Mouse (Mus musculus) retina, adult 2 months (tissue): ENCODE measurements around the gene Ppp2r1a.

ENCODE experiments used
- DNase-seq: peaks from one replicate; pipeline ENCODE4 v3.0.0-alpha.2; 2012; ENCODE audit warnings: low read depth, low spot score

The Ppp2r1a gene

GRCm38 (mm10) chr17:20944985-20945891, at the start of gene Ppp2r1a:
Gene Ppp2r1a, plus strand, starts transcription at chr17:20945311.
- peak; percentile 100 for DNase-seq

GRCm38 (mm10) chr17:20904991-20905390, 40.1 kb upstream of the Ppp2r1a start, which contains the start of gene Vmn1r231:
Gene Vmn1r231, minus strand, starts transcription at chr17:20905091.
- no peak for DNase-seq

- DNase-seq = no peak
Measured at GRCm38 (mm10) chr17:20919614-20920013, 25.5 kb upstream of the Ppp2r1a start, which contains the start of gene Vmn1r232. Gene Vmn1r232, minus strand, starts transcription at chr17:20919714.

GRCm38 (mm10) chr17:20944226-20944625, 885 bp upstream of the Ppp2r1a start:
- no peak for DNase-seq

- no peak for DNase-seq
Measured at GRCm38 (mm10) chr17:20946026-20946565, 985 bp downstream of the Ppp2r1a start.

- no peak for DNase-seq
Measured at GRCm38 (mm10) chr17:20946636-20947035, 1.5 kb downstream of the Ppp2r1a start.

GRCm38 (mm10) chr17:20960386-20960785, 15.3 kb downstream of the Ppp2r1a start:
- no peak for DNase-seq

GRCm38 (mm10) chr17:20965421-20965820, 20.3 kb downstream of the Ppp2r1a start:
- DNase-seq = no peak

GRCm38 (mm10) chr17:20966681-20967080, 21.6 kb downstream of the Ppp2r1a start:
- no peak for DNase-seq

GRCm38 (mm10) chr17:20993716-20994115, 48.6 kb downstream of the Ppp2r1a start:
- no peak for DNase-seq

GRCm38 (mm10) chr17:20996364-20996763, 51.3 kb downstream of the Ppp2r1a start, which contains the start of gene Vmn1r233:
Gene Vmn1r233, minus strand, starts transcription at chr17:20996464.
- no peak for DNase-seq

GRCm38 (mm10) chr17:21008382-21009331, 63.5 kb downstream of the Ppp2r1a start, which contains the start of gene Zfp160:
Gene Zfp160, plus strand, starts transcription at chr17:21008903.
- peak; percentile 79 for DNase-seq

- no peak for DNase-seq
Measured at GRCm38 (mm10) chr17:21009726-21010125, 64.6 kb downstream of the Ppp2r1a start.
